Mouse (Mus musculus): ENCODE measurements around the gene Bcap31. TPM values are rescaled to one million over a fixed set of nuclear protein-coding genes. Genes with fewer than 3 reads are reported as not detected.

The Bcap31 gene
- polyA plus RNA-seq, 1 experiment, result 94.6 TPM

- 74% methylated on average over 1 of the region's 1 CpGs for WGBS
- Histone ChIP-seq H3K27ac (ENCODE audit: control insufficient read depth, insufficient read depth, low read depth, low read length, poor library complexity) (no peak overlapping the region), H3K4me1 (ENCODE audit: control insufficient read depth, insufficient read depth, low read length) (no peaks in the 10 kb centered on the region), H3K4me3 (replicated peaks; ENCODE audit: control insufficient read depth, low read depth, low read length) (no peak overlapping the region)
- TF ChIP-seq POLR2A (IDR thresholded peaks at IDR 0.05; ENCODE audit: borderline replicate concordance, control insufficient read depth, low read depth, low read length) (no peak), CTCF (IDR thresholded peaks at IDR 0.05; ENCODE audit: control insufficient read depth, insufficient read depth, low read length) (peak; percentile 31; the same call in 1 of the 2 replicates)
Measured at GRCm38 (mm10) chrX:73738155-73738554, 22.2 kb upstream of the Bcap31 start.

- WGBS, result 64% methylated on average over 1 of the region's 1 CpGs
- H3K4me1 ChIP-seq (ENCODE audit: control insufficient read depth, insufficient read depth, low read length), result no peaks in the 10 kb centered on the region
Measured at GRCm38 (mm10) chrX:73730908-73731307, 14.9 kb upstream of the Bcap31 start.

GRCm38 (mm10) chrX:73718686-73719362, 2.8 kb upstream of the Bcap31 start:
- peak overlapping the region; percentile 85 for H3K27ac ChIP-seq (ENCODE audit: control insufficient read depth, insufficient read depth, low read depth, low read length, poor library complexity)
- TF ChIP-seq CTCF (IDR thresholded peaks at IDR 0.05; ENCODE audit: control insufficient read depth, insufficient read depth, low read length), result no peak
- no peak for TF ChIP-seq POLR2A (IDR thresholded peaks at IDR 0.05; ENCODE audit: borderline replicate concordance, control insufficient read depth, low read depth, low read length)
- WGBS, result 12% methylated on average over 5 of the region's 5 CpGs

More at GRCm38 (mm10) chrX:73730908-73731307, 14.9 kb upstream of the Bcap31 start:
- Histone ChIP-seq H3K27ac (ENCODE audit: control insufficient read depth, insufficient read depth, low read depth, low read length, poor library complexity) (no peak overlapping the region), H3K4me3 (replicated peaks; ENCODE audit: control insufficient read depth, low read depth, low read length) (no peak overlapping the region)
- TF ChIP-seq CTCF (IDR thresholded peaks at IDR 0.05; ENCODE audit: control insufficient read depth, insufficient read depth, low read length), result no peak
- TF ChIP-seq POLR2A (IDR thresholded peaks at IDR 0.05; ENCODE audit: borderline replicate concordance, control insufficient read depth, low read depth, low read length), result no peak

GRCm38 (mm10) chrX:73718271-73718670, 2.3 kb upstream of the Bcap31 start:
- peak overlapping the region; percentile 85 for H3K27ac ChIP-seq (ENCODE audit: control insufficient read depth, insufficient read depth, low read depth, low read length, poor library complexity)
- 16% methylated on average over 3 of the region's 3 CpGs for WGBS
- H3K4me1 ChIP-seq (ENCODE audit: control insufficient read depth, insufficient read depth, low read length), result peaks cover 1% of the 10 kb centered on the region; the same call in 1 of the 2 replicates
- H3K4me3 ChIP-seq (replicated peaks; ENCODE audit: control insufficient read depth, low read depth, low read length), result peak overlapping the region; percentile 72
- TF ChIP-seq CTCF (IDR thresholded peaks at IDR 0.05; ENCODE audit: control insufficient read depth, insufficient read depth, low read length), result no peak
- no peak for TF ChIP-seq POLR2A (IDR thresholded peaks at IDR 0.05; ENCODE audit: borderline replicate concordance, control insufficient read depth, low read depth, low read length)

More at GRCm38 (mm10) chrX:73718686-73719362, 2.8 kb upstream of the Bcap31 start:
- Histone ChIP-seq H3K4me3 (replicated peaks; ENCODE audit: control insufficient read depth, low read depth, low read length) (peak overlapping the region; percentile 72), H3K4me1 (ENCODE audit: control insufficient read depth, insufficient read depth, low read length) (peaks cover 1% of the 10 kb centered on the region; the same call in 1 of the 2 replicates)

- WGBS, result 19% methylated on average over 11 of the region's 11 CpGs
- Histone ChIP-seq H3K4me1 (ENCODE audit: control insufficient read depth, insufficient read depth, low read length) (peaks cover 1% of the 10 kb centered on the region; the same call in 1 of the 2 replicates), H3K4me3 (replicated peaks; ENCODE audit: control insufficient read depth, low read depth, low read length) (peak overlapping the region; percentile 72), H3K27ac (ENCODE audit: control insufficient read depth, insufficient read depth, low read depth, low read length, poor library complexity) (peak overlapping the region; percentile 85)
- TF ChIP-seq POLR2A (IDR thresholded peaks at IDR 0.05; ENCODE audit: borderline replicate concordance, control insufficient read depth, low read depth, low read length) (0 out of 2 replicates have a peak, but pooled peaks have one; percentile 34), CTCF (IDR thresholded peaks at IDR 0.05; ENCODE audit: control insufficient read depth, insufficient read depth, low read length) (no peak)
Measured at GRCm38 (mm10) chrX:73717667-73718066, 1.7 kb upstream of the Bcap31 start.

GRCm38 (mm10) chrX:73716709-73717545, 952 bp upstream of the Bcap31 start:
- TF ChIP-seq POLR2A (IDR thresholded peaks at IDR 0.05; ENCODE audit: borderline replicate concordance, control insufficient read depth, low read depth, low read length) (0 out of 2 replicates have a peak, but pooled peaks have one; percentile 61), CTCF (IDR thresholded peaks at IDR 0.05; ENCODE audit: control insufficient read depth, insufficient read depth, low read length) (no peak)
- H3K4me3 ChIP-seq (replicated peaks; ENCODE audit: control insufficient read depth, low read depth, low read length), result peak overlapping the region; percentile 72
- 11% methylated on average over 30 of the region's 30 CpGs for WGBS
- H3K27ac ChIP-seq (ENCODE audit: control insufficient read depth, insufficient read depth, low read depth, low read length, poor library complexity), result peak overlapping the region; percentile 85
- peaks cover 1% of the 10 kb centered on the region; the same call in 1 of the 2 replicates for H3K4me1 ChIP-seq (ENCODE audit: control insufficient read depth, insufficient read depth, low read length)

GRCm38 (mm10) chrX:73715476-73716108, 383 bp downstream of the Bcap31 start:
- no peak for TF ChIP-seq POLR2A (IDR thresholded peaks at IDR 0.05; ENCODE audit: borderline replicate concordance, control insufficient read depth, low read depth, low read length)
- TF ChIP-seq CTCF (IDR thresholded peaks at IDR 0.05; ENCODE audit: control insufficient read depth, insufficient read depth, low read length), result no peak; the same call in 1 of the 2 replicates
- peaks cover 1% of the 10 kb centered on the region; the same call in 1 of the 2 replicates for H3K4me1 ChIP-seq (ENCODE audit: control insufficient read depth, insufficient read depth, low read length)
- 18% methylated on average over 21 of the region's 21 CpGs for WGBS
- peak overlapping the region; percentile 90 for H3K4me3 ChIP-seq (replicated peaks; ENCODE audit: control insufficient read depth, low read depth, low read length)
- peak overlapping the region; percentile 92 for H3K27ac ChIP-seq (ENCODE audit: control insufficient read depth, insufficient read depth, low read depth, low read length, poor library complexity)

Data from bone marrow, adult 2 months (tissue).